19 mouse cellular contexts compared by ENCODE assay signal in the genomic region with DNA sequence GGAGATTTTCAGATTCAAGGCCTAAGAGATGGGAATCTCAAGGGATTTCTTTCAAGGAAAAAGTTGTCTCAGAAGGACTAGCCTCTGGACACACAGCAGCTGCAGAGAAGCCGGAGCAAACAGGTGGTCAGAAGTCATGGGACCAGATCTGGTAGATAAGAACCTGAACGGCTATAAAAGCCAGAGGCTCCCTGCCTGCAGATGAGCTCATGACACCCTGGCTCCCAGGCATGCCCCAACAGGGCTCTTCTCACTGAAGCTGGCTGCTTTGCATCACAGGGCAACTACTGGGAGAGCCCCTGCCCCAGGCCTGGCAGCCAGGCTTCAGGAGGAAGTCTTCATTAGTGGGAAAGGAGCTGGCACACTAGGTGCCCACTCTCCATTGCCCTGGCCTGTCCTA. TPM values are rescaled to one million over a fixed set of nuclear protein-coding genes. Genes with fewer than 3 reads are reported as not detected.
DNase-seq lines count a peak whose midpoint lies in the region; ATAC-seq and TF ChIP-seq lines count a peak whose summit lies in the region.
"Had no signal": no experiment of that assay in that cellular context is flagged by ENCODE, and none has a peak within 500 bp of the region (broad histone marks: within the 10 kb centered on the region; RNA-seq: fewer than 3 reads in every experiment).

No protein-coding gene starts in this region.

- no peaks in the 10 kb centered on the region for H3K79me2 ChIP-seq in myocyte (ENCODE audit: control insufficient read depth, insufficient read depth)

- no peak for DNase-seq in midbrain, embryonic 10.5 days (ENCODE audit: low spot score)
- DNase-seq in spleen, adult 18-20 months, result no peak
- DNase-seq in kidney, postnatal 36 days, result no peak
- no peak for DNase-seq in right cerebral cortex, postnatal 4 days
- DNase-seq: cerebellum, adult 9-10 months had no signal

- H3K4me1 ChIP-seq in midbrain, embryonic 10.5 days, result peaks cover 27% of the 10 kb centered on the region
- H3K4me1 ChIP-seq in midbrain, embryonic 13.5 days (replicated peaks), result peaks cover 12% of the 10 kb centered on the region
- peaks cover 9% of the 10 kb centered on the region for H3K4me1 ChIP-seq in ES-Bruce4 (ENCODE audit: control insufficient read depth, insufficient read depth, low read length)
- peaks cover 36% of the 10 kb centered on the region for H3K4me1 ChIP-seq in embryonic facial prominence, embryonic 15.5 days

- H3K4me2 ChIP-seq in midbrain, embryonic 13.5 days (replicated peaks), result no peak overlapping the region
- no peak overlapping the region for H3K4me2 ChIP-seq in embryonic facial prominence, embryonic 15.5 days (replicated peaks)
- no peak overlapping the region for H3K4me2 ChIP-seq in myocyte (ENCODE audit: low read depth)
- H3K4me2 ChIP-seq: liver, embryonic 11.5 days had no signal

- WGBS in midbrain, embryonic 10.5 days, result 70% methylated on average over 2 of the region's 2 CpGs
- WGBS in midbrain, embryonic 13.5 days, result 67% methylated on average over 2 of the region's 2 CpGs
- 40% methylated on average over 2 of the region's 2 CpGs for WGBS in embryonic facial prominence, embryonic 15.5 days

- TF ChIP-seq POLR2A in ES-Bruce4 (IDR thresholded peaks at IDR 0.05; ENCODE audit: insufficient read depth, low read length) (no peak), myocyte (IDR thresholded peaks at IDR 0.05; ENCODE audit: insufficient read length, low read depth) (no peak)

- peaks cover 30% of the 10 kb centered on the region for H3K27me3 ChIP-seq in midbrain, embryonic 10.5 days (ENCODE audit: low read depth, poor library complexity, severe bottlenecking)
- H3K27me3 ChIP-seq in midbrain, embryonic 13.5 days, result peaks cover 4% of the 10 kb centered on the region
- H3K27me3 ChIP-seq in ES-Bruce4 (ENCODE audit: control insufficient read depth, insufficient read depth, low read length, poor library complexity, severe bottlenecking) (no peaks in the 10 kb centered on the region), myocyte (ENCODE audit: control insufficient read depth, insufficient read depth, insufficient read length) (peaks cover 18% of the 10 kb centered on the region)
- peaks cover 3% of the 10 kb centered on the region; the same call in 1 of the 2 replicates for H3K27me3 ChIP-seq in embryonic facial prominence, embryonic 15.5 days

- no peaks in the 10 kb centered on the region for H3K36me3 ChIP-seq in midbrain, embryonic 10.5 days
- no peaks in the 10 kb centered on the region for H3K36me3 ChIP-seq in midbrain, embryonic 13.5 days
- H3K36me3 ChIP-seq in ES-Bruce4 (ENCODE audit: control insufficient read depth, insufficient read depth, low read length, poor library complexity, severe bottlenecking), result no peaks in the 10 kb centered on the region
- H3K36me3 ChIP-seq in embryonic facial prominence, embryonic 15.5 days, result no peaks in the 10 kb centered on the region
- H3K36me3 ChIP-seq in myocyte (ENCODE audit: control insufficient read depth, insufficient read depth), result no peaks in the 10 kb centered on the region
- H3K36me3 ChIP-seq: hindbrain, embryonic 12.5 days had no signal

- TF ChIP-seq EP300 in ES-Bruce4 (IDR thresholded peaks at IDR 0.05; ENCODE audit: insufficient read depth, low read depth, low read length), result no peak

- no peak overlapping the region for H3K4me3 ChIP-seq in midbrain, embryonic 10.5 days
- H3K4me3 ChIP-seq in midbrain, embryonic 13.5 days (replicated peaks), result no peak overlapping the region
- H3K4me3 ChIP-seq in ES-Bruce4 (ENCODE audit: low read depth, low read length), result no peak overlapping the region
- no peak overlapping the region for H3K4me3 ChIP-seq in embryonic facial prominence, embryonic 15.5 days (replicated peaks)
- no peak overlapping the region for H3K4me3 ChIP-seq in myocyte
- H3K4me3 ChIP-seq: hindbrain, embryonic 12.5 days had no signal

- H3K27ac ChIP-seq in midbrain, embryonic 10.5 days (replicated peaks), result peak overlapping the region; percentile 64
- H3K27ac ChIP-seq in midbrain, embryonic 13.5 days, result no peak overlapping the region
- H3K27ac ChIP-seq in ES-Bruce4 (ENCODE audit: insufficient read depth, low read length), result peak overlapping the region; percentile 30
- H3K27ac ChIP-seq in embryonic facial prominence, embryonic 15.5 days (replicated peaks), result peak overlapping the region; percentile 58
- H3K27ac ChIP-seq: hindbrain, embryonic 12.5 days; macrophage had no signal

- TF ChIP-seq CTCF in ES-Bruce4 (IDR thresholded peaks at IDR 0.05; ENCODE audit: low read depth, low read length), result no peak

- H3K9ac ChIP-seq in midbrain, embryonic 13.5 days (replicated peaks), result no peak overlapping the region
- H3K9ac ChIP-seq in ES-Bruce4 (ENCODE audit: low read depth, poor library complexity, severe bottlenecking), result peak overlapping the region; percentile 49
- no peak overlapping the region for H3K9ac ChIP-seq in embryonic facial prominence, embryonic 15.5 days
- H3K9ac ChIP-seq: hindbrain, embryonic 12.5 days; lung, embryonic 14.5 days had no signal

- H3K9me3 ChIP-seq in midbrain, embryonic 10.5 days (replicated peaks), result no peaks in the 10 kb centered on the region
- no peaks in the 10 kb centered on the region for H3K9me3 ChIP-seq in midbrain, embryonic 13.5 days
- no peaks in the 10 kb centered on the region for H3K9me3 ChIP-seq in ES-Bruce4 (replicated peaks; ENCODE audit: control insufficient read depth, insufficient read depth, low read length, poor library complexity, severe bottlenecking)
- H3K9me3 ChIP-seq in embryonic facial prominence, embryonic 15.5 days (replicated peaks), result no peaks in the 10 kb centered on the region
- H3K9me3 ChIP-seq: G1E; hindbrain, embryonic 12.5 days had no signal

- ATAC-seq in midbrain, embryonic 13.5 days, result no peak
- no peak for ATAC-seq in embryonic facial prominence, embryonic 15.5 days (ENCODE audit: insufficient number of reproducible peaks, low FRiP score, low TSS enrichment, low read depth)

- no peak overlapping the region for H3ac ChIP-seq in myocyte (ENCODE audit: control insufficient read depth, insufficient read length)

TF ChIP-seq in myocyte, 11 proteins besides CTCF, POLR2A, EP300 and RAD21:
- TF ChIP-seq SRF (IDR thresholded peaks at IDR 0.05; ENCODE audit: control insufficient read depth, insufficient read length, low read depth) (no peak), MYOG (IDR thresholded peaks at IDR 0.05; ENCODE audit: control insufficient read depth in 1 of 3, insufficient read depth in 1 of 3, insufficient read length in 2 of 3, low read depth in 2 of 3) (peak in 2 of 3 experiments; percentile 74 to 86), TCF12 (IDR thresholded peaks at IDR 0.05; ENCODE audit: insufficient read depth, poor library complexity, severe bottlenecking) (peak; percentile 11), REST (IDR thresholded peaks at IDR 0.05; ENCODE audit: insufficient read depth, insufficient read length) (no peak), POLR2AphosphoS2 (IDR thresholded peaks at IDR 0.05; ENCODE audit: insufficient read length, low read depth) (no peak), MAX (IDR thresholded peaks at IDR 0.05; ENCODE audit: low read depth) (no peak), CEBPB (IDR thresholded peaks at IDR 0.05; ENCODE audit: insufficient read depth, poor library complexity, severe bottlenecking) (no peak), E2F4 (IDR thresholded peaks at IDR 0.05; ENCODE audit: insufficient read depth) (no peak), USF1 (IDR thresholded peaks at IDR 0.05; ENCODE audit: low read depth) (no peak), MYOD1 (IDR thresholded peaks at IDR 0.05; ENCODE audit: control insufficient read depth in 1 of 3, insufficient read length in 2 of 3, low read depth in 2 of 3) (peak in 2 of 3 experiments; percentile 58 to 66), TCF3 (IDR thresholded peaks at IDR 0.05; ENCODE audit: insufficient read length, low read depth) (no peak)
TF ChIP-seq in myocyte: peak in this region for 3.

RNA-seq across cellular contexts. Expression of gene Fam83g, which starts 8.6 kb away (rescaled TPM):
- polyA plus RNA-seq in midbrain, embryonic 10.5 days (2016; fragmentation: Nextera tagmentation; extraction: Ambion mirVana), result 0.86 and 0.95 TPM in 2 replicates
- polyA plus RNA-seq in midbrain, embryonic 13.5 days (2015; fragmentation: Nextera tagmentation; extraction: Ambion mirVana), result 0.17 and 0.24 TPM in 2 replicates
- polyA plus RNA-seq in ES-Bruce4 (2011; ENCODE audit: insufficient read depth, insufficient read length, low read depth, missing spikeins) (7.7 and 8.7 TPM in 2 replicates), myocyte (2012; fragmentation: generic; extraction: Trizol) (not detected)
- 9.0 and 10.9 TPM in 2 replicates for polyA plus RNA-seq in embryonic facial prominence, embryonic 15.5 days (2015; fragmentation: Nextera tagmentation; extraction: Ambion mirVana)
- polyA plus RNA-seq: G1E, macrophage had no signal

RNA-seq across cellular contexts. Expression of gene Grap, which starts 22.3 kb away (rescaled TPM):
- 8.2 and 8.6 TPM in 2 replicates for polyA plus RNA-seq in midbrain, embryonic 10.5 days (2016; fragmentation: Nextera tagmentation; extraction: Ambion mirVana)
- polyA plus RNA-seq in midbrain, embryonic 13.5 days (2015; fragmentation: Nextera tagmentation; extraction: Ambion mirVana), result 9.0 and 11.1 TPM in 2 replicates
- polyA plus RNA-seq in ES-Bruce4 (2011; ENCODE audit: insufficient read depth, insufficient read length, low read depth, missing spikeins), result not detected in 2 replicates
- 13.0 and 16.2 TPM in 2 replicates for polyA plus RNA-seq in embryonic facial prominence, embryonic 15.5 days (2015; fragmentation: Nextera tagmentation; extraction: Ambion mirVana)
- polyA plus RNA-seq in myocyte (2012; fragmentation: generic; extraction: Trizol), result 0.06 TPM

RNA-seq across cellular contexts. Expression of gene Slc5a10, which starts 45.3 kb away (rescaled TPM):
- polyA plus RNA-seq in midbrain, embryonic 10.5 days (2016; fragmentation: Nextera tagmentation; extraction: Ambion mirVana), result not detected in 2 replicates
- 0.08 TPM in 1 of 2 replicates, not detected in the other for polyA plus RNA-seq in midbrain, embryonic 13.5 days (2015; fragmentation: Nextera tagmentation; extraction: Ambion mirVana)
- polyA plus RNA-seq in ES-Bruce4 (2011; ENCODE audit: insufficient read depth, insufficient read length, low read depth, missing spikeins) (0.35 TPM in 1 of 2 replicates, not detected in the other), myocyte (2012; fragmentation: generic; extraction: Trizol) (0.05 TPM)
- polyA plus RNA-seq in embryonic facial prominence, embryonic 15.5 days (2015; fragmentation: Nextera tagmentation; extraction: Ambion mirVana), result 0.12 and 0.15 TPM in 2 replicates
- polyA plus RNA-seq: embryonic facial prominence, embryonic 11.5 days; G1E; hindbrain, embryonic 12.5 days; intestine, embryonic 14.5 days; liver, embryonic 11.5 days; lung, embryonic 14.5 days; macrophage; midbrain, embryonic 11.5 days; neural tube, embryonic 14.5 days; stomach, embryonic 14.5 days had no signal
